Mouse (Mus musculus) thymus, postnatal 10 days (tissue): ENCODE measurements at regions not wholly inside any gene's neighbourhood (a gene's known extent, or its start where the extent isn't known, plus 50 kb on each side); places are given as distances from the start of the nearest gene placed in this dataset.
A peak's percentile ranks its signal among the peaks of the same experiment; 100 is the strongest.

Experiments
- DNase-seq, 2 experiments: peaks; one replicate each; pipeline ENCODE4 v3.0.0; 2021; ENCODE audit warnings: low spot score in 2 of 2

DNA sequence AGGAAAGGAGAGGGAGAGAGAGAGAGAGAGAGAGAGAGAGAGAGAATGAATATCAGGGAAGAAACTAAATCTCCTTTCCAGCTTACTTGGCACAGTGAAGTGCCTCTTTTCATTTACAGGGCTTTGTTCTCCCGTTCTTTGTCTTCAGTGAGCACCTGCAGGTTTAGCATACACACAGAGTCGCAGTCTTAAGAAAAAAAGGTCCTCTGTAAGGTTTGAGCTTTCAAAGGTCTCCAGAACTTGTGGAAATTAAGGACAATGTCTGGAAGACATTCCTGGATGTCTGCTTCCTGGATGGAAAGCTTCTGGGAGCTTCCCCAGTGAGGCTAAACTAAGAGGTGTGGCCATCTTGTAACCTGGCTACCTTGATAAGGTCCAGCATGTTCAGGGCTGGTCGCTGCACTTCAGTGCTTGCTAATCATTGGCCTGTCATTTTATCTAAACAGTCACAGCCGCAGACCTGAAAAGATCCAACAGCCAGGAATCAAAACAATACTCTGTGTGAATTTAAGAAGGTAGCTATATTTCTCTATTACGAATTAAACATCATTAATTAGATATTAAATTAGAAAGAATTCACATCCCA is 113.1 kb upstream of the Ralgapa2 start:
- no peak for DNase-seq

DNA sequence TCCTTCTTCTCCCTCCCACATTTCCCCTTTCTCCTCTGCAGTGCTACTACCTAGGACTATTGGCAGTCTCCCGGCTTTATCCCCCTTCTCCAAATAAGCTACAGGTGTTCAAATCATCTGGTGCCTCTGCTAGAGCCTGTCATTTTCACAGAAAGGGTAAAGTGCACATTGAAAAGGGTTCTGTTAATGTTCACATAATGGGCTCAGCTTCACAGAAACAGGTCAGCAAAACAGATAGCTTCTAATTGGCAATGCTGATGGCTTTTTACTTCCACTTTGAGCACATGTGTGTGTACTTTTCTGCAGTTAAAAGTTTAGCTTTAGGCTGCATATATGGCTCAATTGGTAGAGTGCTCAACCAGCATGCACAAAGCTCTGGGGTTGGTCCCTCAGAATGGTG is 114.4 kb upstream of the Ralgapa2 start:
- DNase-seq = no peak

DNA sequence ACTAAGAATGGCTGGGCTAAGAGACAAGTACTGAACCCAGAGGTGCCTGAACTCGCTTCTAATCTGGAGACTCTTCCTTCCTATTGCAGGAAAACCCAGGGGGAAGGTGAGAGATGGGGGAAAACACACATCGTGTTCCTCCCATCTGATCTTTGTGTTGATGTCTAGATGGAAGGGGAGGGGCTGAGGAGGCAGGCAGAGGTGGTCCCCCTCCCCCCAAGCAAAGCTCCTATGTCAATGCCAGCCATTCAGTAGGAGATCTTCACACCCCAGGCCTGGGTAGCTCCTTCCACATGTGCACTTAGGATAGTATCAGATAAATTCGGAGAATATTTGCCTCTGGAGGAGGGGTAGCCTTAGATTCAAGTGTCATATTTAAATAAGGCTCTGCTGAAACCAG is 118.0 kb upstream of the Ralgapa2 start:
- no peak for DNase-seq

DNA sequence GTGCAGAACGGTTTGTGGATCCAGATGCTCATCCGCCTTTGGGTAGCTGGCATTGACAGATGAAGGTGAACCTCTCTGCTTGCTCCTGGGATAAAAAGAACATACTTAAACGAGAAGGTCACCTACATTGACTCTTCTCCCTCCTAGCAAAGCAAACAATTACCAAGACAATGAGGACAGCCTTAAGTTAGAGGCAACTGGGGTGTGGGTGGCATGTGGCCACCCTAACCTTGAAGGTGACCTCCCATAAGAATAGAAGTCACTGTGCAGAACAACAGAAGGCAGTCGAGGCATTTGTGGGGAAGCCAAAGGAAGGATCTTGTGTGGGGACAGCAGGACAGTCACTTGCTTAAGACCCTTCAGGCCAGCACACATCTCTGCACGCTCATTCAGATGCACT is 119.0 kb upstream of the Ralgapa2 start:
- no peak for DNase-seq

DNA sequence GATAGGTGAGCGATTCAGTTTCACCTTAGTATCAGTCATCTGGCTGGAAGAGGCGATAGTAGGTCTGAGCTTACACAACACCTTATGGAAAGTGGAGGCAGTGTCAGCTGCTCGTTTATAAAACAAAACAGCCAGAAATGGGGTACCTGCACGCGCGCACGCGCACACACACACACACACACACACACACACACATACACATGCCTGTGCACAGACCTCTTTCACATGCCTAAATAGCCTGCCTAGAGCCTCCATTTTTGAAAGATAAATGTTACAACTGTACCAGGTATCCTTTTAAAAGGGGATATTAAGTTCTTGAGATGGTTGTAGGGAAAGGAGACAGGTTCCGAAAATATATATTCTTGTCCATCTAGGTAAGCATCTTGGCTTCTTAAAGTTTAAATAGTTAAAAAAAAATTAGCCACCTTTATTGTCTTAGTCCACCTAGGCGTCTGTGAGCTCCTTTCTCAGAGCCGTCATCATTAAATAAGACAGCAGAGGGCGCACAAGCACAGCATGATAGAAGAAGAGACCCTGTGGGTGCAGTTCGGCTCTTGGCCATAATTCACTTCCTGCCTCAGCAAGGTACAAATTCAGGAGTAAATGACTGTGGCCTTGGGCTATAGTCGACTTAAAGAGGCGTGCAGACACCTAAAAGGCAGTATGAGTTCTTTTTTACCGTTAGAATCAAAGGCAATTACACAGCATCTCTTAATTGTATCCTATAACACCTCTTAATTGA is 121.4 kb upstream of the Ralgapa2 start:
- peak; percentile 22 to 64 for DNase-seq

DNA sequence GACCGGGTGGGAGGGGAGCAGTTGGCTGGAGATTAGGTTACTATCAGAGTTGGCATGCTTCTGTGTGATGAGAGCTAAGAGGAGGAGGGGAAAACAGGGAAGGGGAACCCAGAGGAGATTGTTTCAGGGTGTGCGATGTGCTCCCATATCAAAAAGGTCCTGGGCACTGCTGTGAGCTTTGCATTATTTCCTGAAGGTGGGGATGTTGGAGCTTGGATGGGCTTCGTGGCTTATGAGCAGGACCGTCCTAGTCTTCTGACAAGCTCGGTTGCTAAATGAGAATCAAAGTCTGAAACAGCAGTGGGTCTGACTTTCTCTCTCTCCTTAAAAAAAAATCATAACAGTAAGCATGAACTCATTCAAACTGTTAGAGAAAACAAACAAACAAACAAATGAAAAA is 125.4 kb upstream of the Ralgapa2 start:
- DNase-seq = no peak

DNA sequence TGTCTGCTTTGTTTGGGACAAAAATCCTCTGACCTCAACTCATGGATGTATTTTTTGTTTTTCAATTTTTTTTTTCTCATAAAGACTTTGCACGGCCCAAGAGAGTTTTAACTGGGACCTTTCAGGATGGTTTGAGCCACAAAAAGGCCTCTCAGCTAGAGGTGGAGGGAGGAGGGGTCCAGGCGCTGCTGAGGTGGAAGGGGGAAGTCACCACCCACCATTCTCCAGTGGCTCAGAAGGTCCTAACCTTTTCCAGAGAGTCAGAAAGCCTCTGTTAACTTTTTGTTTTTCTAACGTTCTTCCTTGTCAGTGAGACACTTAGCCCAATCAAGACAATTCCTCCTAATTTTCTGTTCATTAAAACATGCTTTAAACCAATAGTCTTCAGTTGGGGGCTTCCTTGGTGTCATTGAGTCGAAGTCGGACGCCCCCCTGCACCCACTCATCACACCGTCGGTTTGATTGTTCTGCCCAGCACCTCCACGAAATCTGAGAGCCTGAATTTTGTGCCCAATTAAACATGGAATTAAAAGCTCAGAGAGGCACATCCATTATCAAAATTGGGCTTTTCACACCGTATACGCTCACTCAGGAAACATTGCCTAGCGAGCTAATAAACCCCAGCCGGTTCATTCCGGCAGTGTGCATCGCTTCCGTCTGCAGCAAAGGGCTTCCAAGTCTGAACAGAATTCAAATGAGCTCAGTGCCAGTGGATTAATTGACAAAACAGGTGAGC is 134.3 kb upstream of the Ralgapa2 start:
- no peak for DNase-seq

DNA sequence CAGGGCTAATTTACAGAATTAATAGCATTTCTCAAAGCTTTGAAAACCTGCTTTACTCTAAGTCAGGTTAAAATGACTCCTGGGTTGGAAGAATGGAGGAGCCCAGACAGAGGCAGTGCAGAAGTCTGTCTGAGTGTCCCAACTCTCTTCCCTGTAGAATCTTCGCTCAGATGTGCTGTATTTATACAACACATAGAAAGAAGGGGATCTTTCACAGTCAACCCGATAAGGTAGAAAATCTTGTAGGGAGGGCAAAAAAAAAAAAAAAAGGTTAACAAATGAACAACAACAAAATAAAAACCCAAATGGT is 134.8 kb upstream of the Ralgapa2 start:
- no peak for DNase-seq

DNA sequence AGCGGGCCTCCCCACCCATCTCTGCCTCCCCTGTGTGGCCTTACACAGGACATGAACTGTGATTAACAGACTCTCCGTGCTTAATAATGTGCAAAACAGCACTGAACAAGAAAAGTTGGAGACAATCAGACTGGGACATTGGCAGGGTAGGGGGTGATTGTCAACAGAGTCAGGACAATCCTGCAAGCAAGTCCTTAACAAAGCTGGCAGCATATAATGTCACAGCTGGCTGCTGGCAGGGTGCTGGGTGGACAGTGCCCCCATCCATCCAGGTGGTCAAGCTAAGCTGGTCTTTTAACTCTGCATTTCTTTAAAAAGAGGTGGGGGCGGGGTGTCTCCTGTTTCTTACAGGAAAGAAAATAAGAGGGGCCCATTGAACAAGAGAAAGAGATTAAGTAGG is 149.2 kb upstream of the Ralgapa2 start:
- no peak for DNase-seq

DNA sequence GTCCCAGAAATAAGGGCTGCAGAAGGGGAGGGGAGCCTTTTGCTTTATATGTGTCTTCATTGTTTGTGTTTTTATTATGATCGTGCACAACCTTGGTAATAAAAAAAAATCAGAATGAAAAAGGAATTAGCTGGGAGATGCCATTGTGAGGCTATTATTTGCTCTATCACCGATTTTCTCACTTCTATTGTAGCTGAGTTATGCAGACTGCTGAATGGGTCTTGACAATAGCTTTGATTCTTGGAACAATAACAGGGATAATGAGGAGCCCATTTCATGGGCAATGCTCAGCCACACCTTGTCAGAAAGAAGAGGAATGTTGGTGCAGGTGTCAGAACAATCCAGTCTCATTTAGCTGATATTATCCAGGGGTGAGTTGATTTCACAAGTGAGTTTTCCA is 160.6 kb upstream of the Ralgapa2 start:
- DNase-seq = no peak

DNA sequence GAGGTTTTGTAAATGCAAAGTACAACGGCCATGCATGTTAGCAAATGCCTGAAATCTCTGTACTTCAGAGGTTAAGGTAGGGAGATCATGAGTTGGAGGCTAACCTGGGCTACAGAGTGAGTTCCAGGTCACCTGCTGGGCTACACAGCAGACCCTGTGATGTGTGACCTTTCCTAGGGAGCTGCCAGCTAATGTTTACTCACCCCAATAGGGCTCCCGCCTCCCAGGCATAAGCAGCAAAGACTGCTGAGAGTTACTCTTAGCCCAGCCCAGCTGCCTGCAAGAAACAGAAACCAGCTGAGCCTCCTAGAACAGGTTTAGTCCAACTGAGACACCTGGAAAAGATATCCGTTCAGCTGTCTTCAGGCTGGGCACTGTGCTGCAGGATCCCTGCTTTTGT is 169.8 kb upstream of the Ralgapa2 start:
- no peak for DNase-seq

DNA sequence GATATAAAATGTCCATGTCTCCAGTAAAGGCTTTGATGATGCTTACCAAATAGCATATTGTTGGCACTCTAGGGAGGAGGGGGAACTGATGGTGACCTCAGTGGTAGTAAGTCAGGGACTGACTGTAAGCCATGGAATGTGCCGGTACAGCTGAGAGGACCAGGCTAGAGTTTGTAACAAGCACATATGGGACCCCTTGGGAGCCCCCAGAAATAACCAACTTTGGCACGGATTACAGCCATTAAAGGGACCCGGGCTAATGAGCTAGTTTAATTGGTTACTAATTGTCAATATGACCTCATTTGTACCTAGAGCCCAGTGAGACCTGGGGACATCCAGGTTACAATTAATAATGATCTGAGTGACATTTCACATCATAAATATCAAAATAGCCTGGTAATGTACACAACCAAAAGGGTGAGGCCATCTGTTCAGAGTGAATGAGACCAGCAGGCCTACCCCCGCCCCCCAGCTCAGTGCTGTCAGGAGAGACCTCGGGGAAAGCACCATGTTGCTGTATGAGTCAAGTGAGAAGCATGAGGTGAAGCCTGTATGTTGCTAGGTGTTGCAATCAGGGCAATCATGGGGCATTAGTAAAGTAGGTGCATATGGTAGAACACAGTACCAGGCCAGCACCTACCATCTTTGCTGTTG is 169.7 kb upstream of the Kiz start:
- DNase-seq = no peak

DNA sequence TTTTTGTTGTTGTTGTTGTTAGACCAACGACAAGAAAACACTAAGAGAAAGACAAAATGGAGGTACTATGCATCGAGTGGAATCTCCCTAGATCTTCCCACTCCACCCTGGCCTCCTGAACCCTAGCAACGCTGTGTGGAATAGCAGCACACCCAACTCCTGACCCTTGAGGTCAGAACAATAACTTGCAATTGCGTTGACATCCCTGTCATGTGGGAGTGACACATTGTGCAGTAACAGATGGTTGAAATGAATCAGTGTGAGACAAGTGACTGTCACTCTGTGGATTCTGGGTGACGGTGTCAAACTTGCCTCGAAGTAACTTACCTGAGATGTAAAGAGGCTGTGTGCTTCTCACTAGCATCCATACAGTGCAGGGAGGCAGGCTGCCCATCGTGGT is 167.1 kb upstream of the Kiz start:
- no peak for DNase-seq

DNA sequence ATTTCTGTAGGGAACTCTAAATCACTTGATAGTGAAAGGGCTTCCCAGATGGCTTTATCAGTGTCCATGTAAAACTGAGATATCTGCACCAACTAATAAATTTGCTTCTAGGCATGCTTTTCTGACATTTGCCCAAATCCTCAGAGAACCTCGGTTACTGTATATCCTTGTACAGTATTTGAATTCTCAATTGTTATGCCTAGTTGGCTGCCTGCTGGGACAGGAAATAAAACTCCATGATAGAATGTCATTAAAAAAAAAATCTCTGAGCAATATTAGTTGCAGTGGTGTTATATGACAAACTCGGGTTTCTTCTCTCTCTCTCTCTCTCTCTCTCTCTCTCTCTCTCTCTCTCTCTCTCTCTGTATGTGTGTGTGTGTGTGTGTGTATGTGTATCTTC is 162.2 kb upstream of the Kiz start:
- no peak for DNase-seq

DNA sequence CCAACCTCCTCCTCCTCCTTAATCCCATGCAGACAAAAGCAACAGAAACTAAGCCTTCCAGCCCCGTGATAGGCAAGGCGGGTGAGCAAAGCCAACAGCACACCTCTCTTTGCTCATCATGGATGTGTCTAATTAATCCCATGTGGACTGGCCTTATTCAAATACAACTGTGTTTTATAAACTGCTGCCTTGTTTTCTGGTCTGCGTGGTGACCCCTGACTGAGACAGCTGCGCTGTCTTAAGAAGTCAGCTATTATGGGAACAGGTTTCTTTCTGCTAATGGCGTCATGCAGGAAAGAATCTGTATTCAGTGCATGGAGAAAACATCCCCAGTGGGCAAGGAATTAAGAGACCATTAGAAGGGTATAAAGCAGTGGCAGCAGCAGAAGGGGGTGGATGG is 161.6 kb upstream of the Kiz start:
- DNase-seq = no peak

DNA sequence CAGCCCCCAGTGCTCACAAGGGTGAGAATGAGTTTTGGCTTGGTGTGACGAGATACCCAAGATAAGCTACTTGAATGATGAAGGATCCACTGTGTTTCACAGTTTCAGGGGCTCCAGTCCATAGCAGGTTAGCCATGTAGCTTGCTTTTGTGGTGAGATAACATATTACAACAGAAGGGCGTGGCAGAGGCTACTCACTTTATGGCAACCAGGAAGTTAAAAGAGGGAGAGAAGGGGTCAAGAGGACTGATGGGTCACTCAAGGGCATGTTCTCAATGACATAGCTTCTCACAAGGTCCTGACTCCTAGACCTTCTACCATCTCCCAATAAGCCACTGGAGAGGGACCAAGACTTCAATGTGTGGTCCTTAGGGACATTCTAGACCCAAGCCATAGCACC is 159.4 kb upstream of the Kiz start:
- DNase-seq = no peak

DNA sequence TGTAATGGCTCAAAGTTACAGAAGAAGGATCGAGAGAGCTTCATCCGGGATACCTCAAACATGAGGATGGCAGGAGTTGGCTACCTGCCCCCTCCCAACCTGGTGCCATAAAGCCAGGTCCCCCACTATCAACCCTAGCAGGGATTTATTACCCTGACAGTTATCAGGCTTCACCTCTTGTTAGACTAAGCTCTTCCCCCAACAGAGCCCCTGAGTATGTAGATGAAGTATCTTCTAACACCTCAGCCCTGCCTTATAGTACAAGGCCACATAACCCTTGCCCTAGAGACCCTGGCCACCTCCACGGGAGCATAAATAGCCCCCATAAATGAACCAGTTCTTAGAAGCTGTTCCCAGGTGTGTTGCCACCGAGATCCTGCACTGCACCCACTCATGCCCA is 158.9 kb upstream of the Kiz start:
- no peak for DNase-seq

DNA sequence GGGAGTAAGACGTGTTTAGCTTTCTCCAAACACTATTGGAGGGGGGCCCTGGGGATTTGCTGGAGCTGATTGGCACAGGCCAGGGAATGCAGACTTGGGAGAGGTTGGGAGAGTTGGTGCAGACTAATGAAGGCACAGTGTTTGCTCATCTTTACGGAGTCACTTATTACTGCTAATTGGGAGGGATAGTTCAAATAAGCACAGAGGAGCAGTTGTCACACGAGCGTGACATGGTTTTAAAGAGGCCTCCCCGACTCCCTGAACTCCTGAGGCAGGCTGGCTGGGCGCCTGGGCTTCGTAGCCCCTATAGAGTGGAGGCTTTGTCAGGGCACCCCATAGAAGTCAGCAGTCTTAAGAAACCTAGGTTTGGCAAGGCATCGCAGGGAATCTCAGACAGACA is 145.0 kb upstream of the Kiz start:
- DNase-seq = no peak

DNA sequence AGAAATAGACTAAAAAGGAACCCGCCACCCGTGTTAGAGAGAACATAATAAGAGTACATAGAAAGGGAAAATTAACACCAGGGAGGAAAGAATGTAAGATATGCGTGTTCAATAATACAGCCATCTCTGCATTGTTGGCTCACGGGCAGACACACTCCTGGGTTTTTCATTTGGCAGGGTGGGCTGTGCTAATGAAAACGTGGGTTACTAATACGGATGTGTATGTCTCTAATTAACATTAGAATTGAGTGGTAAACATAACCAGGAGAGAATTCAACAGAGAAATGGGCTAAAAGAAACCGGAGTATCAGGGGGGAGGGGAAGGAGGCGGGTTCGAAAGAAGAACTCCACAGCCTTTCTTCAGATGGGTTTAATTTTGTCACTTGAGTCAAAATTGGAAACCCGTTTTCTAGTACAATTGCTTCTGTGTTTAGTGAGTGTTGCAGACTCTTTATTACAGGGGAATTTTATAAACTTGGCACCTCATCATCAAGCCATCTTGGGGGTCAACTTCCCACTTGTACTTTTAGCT is 134.4 kb upstream of the Kiz start:
- DNase-seq = no peak

DNA sequence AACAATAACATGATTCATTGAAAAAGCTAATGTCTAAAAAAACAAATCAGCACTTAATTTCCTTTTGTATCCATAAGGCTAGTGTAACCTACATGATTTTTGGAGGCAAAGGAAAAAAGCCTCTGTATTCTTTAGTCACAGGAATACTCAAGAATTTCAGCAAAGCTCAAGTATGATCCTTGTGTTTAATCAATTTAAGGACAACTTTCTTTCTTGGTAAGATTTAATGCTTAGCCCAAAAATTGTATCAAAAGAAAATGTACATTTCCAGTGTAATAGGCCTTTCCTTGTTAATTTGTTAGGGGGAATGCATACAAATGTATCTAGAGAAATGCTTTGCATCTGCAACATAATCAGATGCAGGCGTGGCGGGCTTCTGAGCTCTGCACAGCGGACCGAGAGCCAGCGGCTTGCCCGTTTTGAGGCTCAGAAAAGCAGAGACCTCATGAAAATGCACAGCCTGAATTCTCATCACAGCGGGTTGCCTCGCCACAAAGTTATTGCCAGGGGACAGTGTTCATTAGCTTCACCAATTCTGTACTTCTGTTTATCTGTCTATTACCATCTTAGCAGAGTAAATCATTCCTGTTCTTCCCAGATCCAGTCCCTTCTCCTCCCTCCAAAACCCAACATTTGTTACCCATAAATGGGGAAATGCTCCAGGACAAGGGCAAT is 133.2 kb upstream of the Kiz start:
- no peak for DNase-seq

DNA sequence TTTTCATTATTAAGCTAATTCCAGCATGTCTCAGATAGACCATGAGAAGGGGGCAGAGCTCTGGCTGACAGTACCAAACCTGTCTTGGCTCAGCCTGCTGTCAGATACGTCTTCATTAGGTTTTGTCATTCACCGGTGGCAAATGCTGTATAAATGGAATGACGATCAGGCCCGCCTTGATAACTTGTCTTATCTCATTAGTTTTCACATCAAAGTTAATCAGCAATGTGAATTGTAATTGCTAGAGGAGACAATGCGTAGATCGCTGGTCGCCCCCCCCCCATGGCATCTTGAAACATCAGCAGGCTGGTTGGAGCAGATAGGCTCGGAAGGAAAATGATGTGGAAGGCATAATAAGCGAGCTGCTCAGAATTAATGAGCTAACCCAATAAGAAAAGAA is 132.5 kb upstream of the Kiz start:
- no peak for DNase-seq

DNA sequence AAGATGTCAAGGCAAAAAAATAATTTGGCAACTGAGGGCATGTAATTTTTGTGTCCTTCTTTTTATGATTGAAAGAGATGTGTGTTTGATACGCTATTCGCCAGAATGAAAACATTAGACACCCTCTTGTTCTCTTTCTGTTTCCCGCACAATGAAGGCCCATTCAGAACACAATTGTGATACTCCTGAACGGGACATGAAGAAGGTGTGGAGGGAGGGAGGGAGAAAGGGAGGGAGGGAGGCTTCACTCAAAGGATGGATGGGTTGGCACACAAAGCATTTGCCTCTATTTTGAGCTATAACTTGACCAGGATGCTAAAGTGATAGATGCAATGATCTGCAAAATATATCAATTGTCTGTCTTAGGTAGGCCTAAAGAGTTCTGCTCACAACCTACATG is 132.0 kb upstream of the Kiz start:
- DNase-seq = no peak
